Mouse (Mus musculus) central nervous system, embryonic 14 days (tissue): Measurements from ENCODE around the gene Fate1. TPM values are rescaled to one million over a fixed set of nuclear protein-coding genes. Genes with fewer than 3 reads are reported as not detected.

Source experiments
- polyA plus RNA-seq: library from polyadenylated mRNA; depleted of rRNA; stranded (reverse); fragments of >200 nt; gene quantifications from 2 replicates; pipeline ENCODE4 v1.2.3, GENCODE M21; 2012; rRNA removed

The Fate1 gene
- polyA plus RNA-seq: 0.09 and 0.25 TPM in 2 replicates

DNA sequence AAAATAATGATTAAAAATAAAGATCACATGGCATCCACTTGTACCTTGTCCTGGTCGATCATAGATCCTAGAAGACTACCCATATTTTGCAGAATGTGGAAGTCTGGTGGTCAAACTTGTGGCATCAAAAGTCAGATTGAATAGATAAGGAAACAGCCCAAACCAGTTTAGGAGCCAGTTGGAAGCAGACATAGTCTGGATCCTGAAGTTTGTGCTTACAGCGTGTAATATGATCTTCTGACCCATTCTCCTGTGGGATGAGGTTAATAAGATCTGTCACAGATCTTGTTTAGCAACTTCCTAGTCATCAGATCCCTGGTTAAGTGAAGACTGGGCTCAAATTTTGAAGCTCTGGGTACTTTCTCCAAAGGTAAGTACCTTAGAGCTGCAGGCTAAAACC, at the start of gene Fate1:
Gene Fate1 (plus strand): TSS at position 301 of the 400 bp plus-strand sequence.

DNA sequence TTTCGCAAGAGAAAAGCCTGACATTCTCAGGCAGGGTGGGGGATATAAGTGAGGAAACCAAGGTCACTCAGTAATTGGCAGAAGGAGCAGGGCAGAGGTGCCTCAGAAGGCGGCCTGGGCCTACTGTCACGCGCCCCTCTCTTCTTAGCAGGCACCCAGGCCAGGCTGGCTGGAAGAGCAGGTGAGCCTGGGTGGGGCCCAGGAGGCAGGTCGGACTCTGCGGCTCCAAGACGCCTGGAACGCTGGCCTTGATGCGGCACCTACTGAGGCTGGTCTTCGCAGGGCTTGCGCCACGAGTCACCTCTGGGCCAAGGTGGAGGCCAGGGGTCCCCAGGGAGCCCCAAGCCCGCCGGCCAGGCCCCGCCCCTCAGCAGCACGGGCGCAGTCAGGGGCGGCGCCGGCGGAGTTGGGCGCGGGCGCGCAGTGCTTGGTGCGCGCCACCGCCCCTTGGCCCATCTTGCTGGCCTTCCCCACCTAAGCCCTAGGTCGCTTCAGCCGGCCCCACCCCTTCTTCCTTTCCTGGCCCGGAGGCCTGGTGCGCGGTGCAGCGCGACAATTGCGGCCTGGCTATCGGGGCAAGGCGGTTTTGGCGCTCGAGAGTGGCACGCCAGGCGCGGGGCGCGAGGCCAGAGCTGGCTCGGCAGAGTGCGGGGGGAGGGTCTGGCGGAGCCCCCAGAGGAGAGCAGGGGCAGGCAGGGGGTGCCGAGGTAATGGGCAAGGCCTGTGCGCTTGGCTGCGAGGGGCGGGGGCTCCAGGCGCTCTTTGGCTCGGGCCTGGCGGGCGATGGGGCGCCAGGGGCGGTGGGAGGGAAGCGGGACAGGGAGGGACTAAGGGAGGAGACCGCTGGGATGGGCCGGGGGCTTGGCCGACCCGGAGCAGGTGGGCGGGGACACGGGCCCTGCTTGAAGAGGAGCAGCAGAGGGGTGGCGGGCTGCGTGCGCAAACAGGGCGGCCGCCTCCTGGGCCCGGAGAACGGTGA, 10.4 kb upstream of the Fate1 start, which contains the start of gene Prrg3:
Gene Prrg3 (plus strand): TSS at position 552 of the 979 bp plus-strand sequence.

DNA sequence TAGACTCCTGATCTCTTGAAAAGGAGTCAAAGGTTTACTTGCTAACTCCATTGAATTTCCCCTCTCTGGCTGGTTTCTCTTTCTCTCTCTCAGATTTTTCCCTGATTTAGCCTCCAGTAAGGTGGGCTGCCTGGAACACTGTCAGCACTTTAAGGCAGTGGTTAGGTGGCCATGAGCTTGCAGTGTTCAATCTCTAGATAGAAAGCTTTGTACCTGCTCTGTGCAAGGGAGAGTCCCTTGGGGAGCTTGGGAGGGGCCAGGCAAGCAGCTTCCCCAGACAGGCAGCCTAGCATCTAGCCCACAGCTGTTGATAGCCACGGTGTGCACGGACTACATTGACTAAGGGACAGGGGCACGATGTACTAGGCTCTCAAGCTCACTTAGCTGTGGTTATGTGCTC, 18.8 kb downstream of the Fate1 start, which contains the start of gene Cnga2:
Gene Cnga2 (plus strand): TSS at position 301 of the 400 bp plus-strand sequence.

Other genes starting within 250 kb of the Fate1 start
- 13.4 and 13.8 TPM in 2 replicates for gene Vma21, start 157.1 kb upstream of the Fate1 start, polyA plus RNA-seq
- 2.1 and 2.7 TPM in 2 replicates for gene Gm1141, start 52.0 kb upstream of the Fate1 start, polyA plus RNA-seq
- 14.5 and 17.7 TPM in 2 replicates for gene Prrg3, start 10.4 kb upstream of the Fate1 start, polyA plus RNA-seq
- gene Cnga2, start 18.9 kb downstream of the Fate1 start, polyA plus RNA-seq: 0.16 and 0.34 TPM in 2 replicates
- gene Magea4, start 249.0 kb downstream of the Fate1 start, polyA plus RNA-seq: not detected in 2 replicates